Mouse (Mus musculus) C2C12 (cell line): ENCODE measurements around the gene Ubxn11.

Experiments
- CEBPB ChIP-seq: IDR thresholded peaks from one replicate; pipeline ENCODE4 v1.6.1; 2011; ENCODE audit warnings: low read depth, mild to moderate bottlenecking, control low read depth, moderate library complexity
- CTCF ChIP-seq: IDR thresholded peaks from one replicate; pipeline ENCODE4 v1.5.1; 2011; ENCODE audit not compliant: control insufficient read depth, insufficient read depth, insufficient read length
- FOSL1 ChIP-seq: IDR thresholded peaks from one replicate; pipeline ENCODE4 v1.8.0; 2011; ENCODE audit warnings: mild to moderate bottlenecking, low read length; ENCODE audit not compliant: poor library complexity, insufficient read depth, severe bottlenecking
- MAX ChIP-seq: IDR thresholded peaks from one replicate; pipeline ENCODE4 v1.6.1; 2011; ENCODE audit warnings: mild to moderate bottlenecking, control low read depth
- MYOD1 ChIP-seq: IDR thresholded peaks from one replicate; pipeline ENCODE4 v1.6.1; 2011; ENCODE audit warnings: low read depth; ENCODE audit not compliant: control insufficient read depth, insufficient read length
- MYOG ChIP-seq: IDR thresholded peaks from one replicate; pipeline ENCODE4 v1.6.1; 2011; ENCODE audit not compliant: control insufficient read depth, insufficient read length; ENCODE audit errors: extremely low read depth

GRCm38 (mm10) chr4:134106105-134106504 lies 3.7 kb downstream of the Ubxn11 start:
- TF ChIP-seq CTCF: no peak
- TF ChIP-seq FOSL1: no peak
- TF ChIP-seq MYOG: no peak
- TF ChIP-seq CEBPB: no peak
- TF ChIP-seq MAX: no peak
- no peak for TF ChIP-seq MYOD1
